Mouse (Mus musculus): Measurements from ENCODE around the gene Rbm17. TPM values are rescaled to one million over a fixed set of nuclear protein-coding genes. Genes with fewer than 3 reads are reported as not detected.

Rbm17 gene
- polyA plus RNA-seq (2015; fragmentation: Nextera tagmentation; extraction: Ambion mirVana), result 123 and 127 TPM in 2 replicates

- ATAC-seq (ENCODE audit: low FRiP score, low read depth), result no peak
- Histone ChIP-seq H3K9me3 (no peaks in the 10 kb centered on the region), H3K9ac (peak within 1 kb of the TSS; percentile 98), H3K27me3 (no peaks in the 10 kb centered on the region), H3K4me1 (replicated peaks) (peaks cover 13% of the 10 kb centered on the region), H3K4me2 (peak within 1 kb of the TSS; percentile 84), H3K27ac (replicated peaks) (peak within 1 kb of the TSS; percentile 76), H3K36me3 (peaks cover 14% of the 10 kb centered on the region), H3K4me3 (peak within 1 kb of the TSS; percentile 93)
- 89% methylated on average over 5 of the region's 5 CpGs for WGBS
These were observed at the start of gene Rbm17 for GRCm38 (mm10) chr2:11604053-11604452. Gene Rbm17 (minus strand): TSS chr2:11604153.

- no peak overlapping the region for H3K27ac ChIP-seq (replicated peaks)
- no peak overlapping the region for H3K4me3 ChIP-seq
- no peaks in the 10 kb centered on the region for H3K9me3 ChIP-seq
- no peak for ATAC-seq (ENCODE audit: low FRiP score, low read depth)
- no peaks in the 10 kb centered on the region for H3K4me1 ChIP-seq (replicated peaks)
- H3K4me2 ChIP-seq, result no peak overlapping the region
- no peaks in the 10 kb centered on the region for H3K27me3 ChIP-seq
- no peak overlapping the region for H3K9ac ChIP-seq
- 62% methylated on average over 6 of the region's 6 CpGs for WGBS
- no peaks in the 10 kb centered on the region for H3K36me3 ChIP-seq
These were observed 49.4 kb upstream of the Rbm17 start for GRCm38 (mm10) chr2:11653330-11653729.

- H3K36me3 ChIP-seq, result no peaks in the 10 kb centered on the region
These were observed 48.8 kb upstream of the Rbm17 start for GRCm38 (mm10) chr2:11652780-11653179.

GRCm38 (mm10) chr2:11652196-11652595, 48.2 kb upstream of the Rbm17 start:
- H3K4me3 ChIP-seq, result no peak overlapping the region
- no peak overlapping the region for H3K9ac ChIP-seq
- H3K27me3 ChIP-seq, result no peaks in the 10 kb centered on the region
- H3K9me3 ChIP-seq, result no peaks in the 10 kb centered on the region
- H3K36me3 ChIP-seq, result no peaks in the 10 kb centered on the region
- H3K4me1 ChIP-seq (replicated peaks), result no peaks in the 10 kb centered on the region
- ATAC-seq (ENCODE audit: low FRiP score, low read depth), result no peak
- H3K4me2 ChIP-seq, result no peak overlapping the region
- 89% methylated on average over 3 of the region's 3 CpGs for WGBS
- H3K27ac ChIP-seq (replicated peaks), result no peak overlapping the region

More at GRCm38 (mm10) chr2:11652780-11653179, 48.8 kb upstream of the Rbm17 start:
- H3K27me3 ChIP-seq, result no peaks in the 10 kb centered on the region
- H3K9ac ChIP-seq, result no peak overlapping the region
- H3K4me2 ChIP-seq, result no peak overlapping the region
- ATAC-seq (ENCODE audit: low FRiP score, low read depth), result no peak
- 87% methylated on average over 2 of the region's 2 CpGs for WGBS
- no peaks in the 10 kb centered on the region for H3K9me3 ChIP-seq
- no peak overlapping the region for H3K4me3 ChIP-seq
- no peaks in the 10 kb centered on the region for H3K4me1 ChIP-seq (replicated peaks)
- no peak overlapping the region for H3K27ac ChIP-seq (replicated peaks)

GRCm38 (mm10) chr2:11651476-11651875, 47.5 kb upstream of the Rbm17 start:
- H3K4me1 ChIP-seq (replicated peaks), result no peaks in the 10 kb centered on the region
- WGBS, result 56% methylated on average over 3 of the region's 3 CpGs
- no peak overlapping the region for H3K4me2 ChIP-seq
- H3K27ac ChIP-seq (replicated peaks), result no peak overlapping the region
- H3K9me3 ChIP-seq, result no peaks in the 10 kb centered on the region
- H3K9ac ChIP-seq, result no peak overlapping the region
- H3K4me3 ChIP-seq, result no peak overlapping the region
- H3K27me3 ChIP-seq, result no peaks in the 10 kb centered on the region
- H3K36me3 ChIP-seq, result no peaks in the 10 kb centered on the region
- ATAC-seq (ENCODE audit: low FRiP score, low read depth), result no peak

- H3K9ac ChIP-seq, result no peak overlapping the region
- no peak overlapping the region for H3K4me3 ChIP-seq
- no peaks in the 10 kb centered on the region for H3K9me3 ChIP-seq
- no peak overlapping the region for H3K27ac ChIP-seq (replicated peaks)
- 92% methylated on average over 2 of the region's 2 CpGs for WGBS
- no peaks in the 10 kb centered on the region for H3K36me3 ChIP-seq
- no peak for ATAC-seq (ENCODE audit: low FRiP score, low read depth)
- H3K4me1 ChIP-seq (replicated peaks), result no peaks in the 10 kb centered on the region
- no peaks in the 10 kb centered on the region for H3K27me3 ChIP-seq
- H3K4me2 ChIP-seq, result no peak overlapping the region
These were observed 41.3 kb upstream of the Rbm17 start for GRCm38 (mm10) chr2:11645297-11645696.

- Histone ChIP-seq H3K9ac (no peak overlapping the region), H3K9me3 (no peaks in the 10 kb centered on the region), H3K36me3 (no peaks in the 10 kb centered on the region), H3K4me1 (replicated peaks) (no peaks in the 10 kb centered on the region), H3K27me3 (no peaks in the 10 kb centered on the region), H3K4me2 (no peak overlapping the region), H3K4me3 (no peak overlapping the region), H3K27ac (replicated peaks) (no peak overlapping the region)
- no peak for ATAC-seq (ENCODE audit: low FRiP score, low read depth)
- WGBS, result 76% methylated on average over 1 of the region's 1 CpGs
These were observed 40.1 kb upstream of the Rbm17 start for GRCm38 (mm10) chr2:11644057-11644456.

- WGBS, result 88% methylated on average over 3 of the region's 3 CpGs
These were observed 38.5 kb upstream of the Rbm17 start, which contains the start of gene Il2ra for GRCm38 (mm10) chr2:11642451-11642941. Gene Il2ra (plus strand): TSS chr2:11642807.

GRCm38 (mm10) chr2:11637115-11637514, 33.2 kb upstream of the Rbm17 start:
- H3K4me2 ChIP-seq, result no peak overlapping the region
- ATAC-seq (ENCODE audit: low FRiP score, low read depth), result no peak
- 82% methylated on average over 1 of the region's 1 CpGs for WGBS
- H3K9ac ChIP-seq, result no peak overlapping the region
- H3K4me1 ChIP-seq (replicated peaks), result no peaks in the 10 kb centered on the region
- no peak overlapping the region for H3K27ac ChIP-seq (replicated peaks)
- no peaks in the 10 kb centered on the region for H3K9me3 ChIP-seq
- H3K27me3 ChIP-seq, result no peaks in the 10 kb centered on the region
- no peak overlapping the region for H3K4me3 ChIP-seq
- no peaks in the 10 kb centered on the region for H3K36me3 ChIP-seq

More at GRCm38 (mm10) chr2:11642451-11642941, 38.5 kb upstream of the Rbm17 start, which contains the start of gene Il2ra:
- Histone ChIP-seq H3K4me2 (no peak within 1 kb of the TSS), H3K36me3 (no peaks in the 10 kb centered on the region), H3K27ac (replicated peaks) (no peak within 1 kb of the TSS), H3K27me3 (no peaks in the 10 kb centered on the region), H3K4me1 (replicated peaks) (no peaks in the 10 kb centered on the region), H3K4me3 (no peak within 1 kb of the TSS), H3K9me3 (no peaks in the 10 kb centered on the region), H3K9ac (no peak within 1 kb of the TSS)
- ATAC-seq (ENCODE audit: low FRiP score, low read depth), result no peak

- WGBS, result 84% methylated on average over 3 of the region's 3 CpGs
- Histone ChIP-seq H3K27ac (replicated peaks) (no peak overlapping the region), H3K4me2 (no peak overlapping the region), H3K4me1 (replicated peaks) (no peaks in the 10 kb centered on the region), H3K27me3 (no peaks in the 10 kb centered on the region), H3K9ac (no peak overlapping the region), H3K4me3 (no peak overlapping the region), H3K9me3 (no peaks in the 10 kb centered on the region), H3K36me3 (no peaks in the 10 kb centered on the region)
- no peak for ATAC-seq (ENCODE audit: low FRiP score, low read depth)
These were observed 32.2 kb upstream of the Rbm17 start for GRCm38 (mm10) chr2:11636138-11636480.

- Histone ChIP-seq H3K27me3 (no peaks in the 10 kb centered on the region), H3K27ac (replicated peaks) (no peak overlapping the region), H3K4me3 (no peak overlapping the region), H3K36me3 (no peaks in the 10 kb centered on the region), H3K9me3 (no peaks in the 10 kb centered on the region), H3K9ac (no peak overlapping the region), H3K4me1 (replicated peaks) (no peaks in the 10 kb centered on the region), H3K4me2 (no peak overlapping the region)
- WGBS, result 93% methylated on average over 5 of the region's 5 CpGs
- no peak for ATAC-seq (ENCODE audit: low FRiP score, low read depth)
These were observed 31.7 kb upstream of the Rbm17 start for GRCm38 (mm10) chr2:11635471-11636137.

GRCm38 (mm10) chr2:11635035-11635434, 31.1 kb upstream of the Rbm17 start:
- no peak overlapping the region for H3K4me3 ChIP-seq
- no peak overlapping the region for H3K9ac ChIP-seq
- no peaks in the 10 kb centered on the region for H3K9me3 ChIP-seq
- no peaks in the 10 kb centered on the region for H3K4me1 ChIP-seq (replicated peaks)
- no peaks in the 10 kb centered on the region for H3K27me3 ChIP-seq
- H3K36me3 ChIP-seq, result no peaks in the 10 kb centered on the region
- no peak overlapping the region for H3K27ac ChIP-seq (replicated peaks)
- 85% methylated on average over 6 of the region's 6 CpGs for WGBS
- no peak overlapping the region for H3K4me2 ChIP-seq
- no peak for ATAC-seq (ENCODE audit: low FRiP score, low read depth)

- Histone ChIP-seq H3K27ac (replicated peaks) (no peak within 1 kb of the TSS), H3K4me1 (replicated peaks) (no peaks in the 10 kb centered on the region), H3K4me2 (no peak within 1 kb of the TSS), H3K9me3 (no peaks in the 10 kb centered on the region), H3K9ac (no peak within 1 kb of the TSS), H3K36me3 (no peaks in the 10 kb centered on the region), H3K4me3 (no peak within 1 kb of the TSS), H3K27me3 (no peaks in the 10 kb centered on the region)
- 96% methylated on average over 5 of the region's 5 CpGs for WGBS
- no peak for ATAC-seq (ENCODE audit: low FRiP score, low read depth)
These were observed 21.9 kb upstream of the Rbm17 start, which contains the start of gene Gm17490 for GRCm38 (mm10) chr2:11625890-11626289. Gene Gm17490 (minus strand): TSS chr2:11626264.
